Mouse (Mus musculus): Measurements from ENCODE around the gene Kars.

Kars gene

DNA sequence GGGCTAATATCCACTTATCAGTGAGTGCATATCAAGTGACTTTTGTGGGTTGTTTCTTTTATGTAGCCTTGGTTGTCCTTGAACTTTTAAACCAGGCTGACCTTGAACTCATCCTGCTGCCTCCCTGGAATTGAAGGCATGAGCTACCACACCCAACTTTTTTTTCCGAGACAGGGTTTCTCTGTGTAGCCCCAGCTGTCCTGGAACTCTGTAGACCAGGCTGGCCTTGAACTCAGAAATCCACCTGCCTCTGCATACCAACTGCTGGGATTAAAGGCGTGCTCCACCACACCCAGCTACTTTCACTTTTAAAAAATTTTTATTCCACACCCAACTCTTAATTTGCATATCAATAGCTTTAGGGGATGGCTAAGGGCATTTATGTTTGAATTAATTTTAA, 67.6 kb downstream of the Kars start:
- DNase-seq (ENCODE audit: low read depth, low spot score), result no peak

Measured in c-Kit-negative CD71-positive TER-119-positive erythroid progenitor cells, embryonic 14.5 days (primary cell).